Mouse (Mus musculus): Measurements from ENCODE around the gene Hsd17b11.
"Not testable (repeated sequence)": the region's sequence is repeated elsewhere in the genome, so short reads cannot be mapped to it uniquely, and the experiment has no call there.

Gene Hsd17b11

DNA sequence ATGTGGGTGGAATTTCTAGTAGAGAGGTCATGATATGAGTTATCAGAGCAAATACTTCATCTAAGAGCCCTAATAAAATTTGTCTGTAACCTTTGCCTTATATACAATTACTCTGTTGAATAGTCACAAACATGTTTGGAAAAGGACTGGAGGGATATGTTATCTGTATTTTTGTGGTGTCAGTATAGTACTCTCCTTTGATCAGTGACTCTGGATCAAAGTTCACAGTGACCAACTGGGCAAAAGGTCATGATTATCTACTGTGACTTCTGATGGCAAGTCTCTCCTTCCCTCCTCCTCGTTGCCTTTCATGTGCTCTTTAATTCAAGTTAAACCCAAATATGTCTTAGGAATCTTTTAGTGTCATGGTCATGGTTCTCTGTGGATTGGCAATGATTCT is 14.1 kb upstream of the Hsd17b11 start:
- DNase-seq (ENCODE audit: low read depth, low spot score) = no peak

DNA sequence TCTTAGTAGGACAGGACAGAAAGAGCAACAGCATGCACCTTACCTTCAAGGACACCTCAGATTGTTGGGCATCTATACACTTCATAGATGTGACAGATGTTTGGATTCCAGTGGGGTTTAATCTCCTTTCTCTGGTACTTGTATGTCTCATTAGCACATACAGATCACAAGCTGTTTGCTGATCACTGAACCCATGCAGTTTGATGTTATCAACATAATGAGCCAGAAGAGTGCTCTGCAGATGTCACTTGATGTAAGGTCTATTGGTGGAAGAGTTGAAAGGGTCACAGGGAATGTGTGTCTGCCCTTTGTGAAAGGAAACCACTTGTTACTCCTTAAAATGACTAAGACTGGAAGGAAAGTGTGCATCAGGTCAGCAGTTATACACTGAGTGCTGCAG is 13.3 kb upstream of the Hsd17b11 start:
- no peak for DNase-seq (ENCODE audit: low read depth, low spot score)

GRCm38 (mm10) chr5:104032434-104033097 is 10.8 kb upstream of the Hsd17b11 start:
- no peak for DNase-seq (ENCODE audit: low read depth, low spot score)

GRCm38 (mm10) chr5:104025245-104025854 is 3.6 kb upstream of the Hsd17b11 start:
- no peak for DNase-seq (ENCODE audit: low read depth, low spot score)

DNA sequence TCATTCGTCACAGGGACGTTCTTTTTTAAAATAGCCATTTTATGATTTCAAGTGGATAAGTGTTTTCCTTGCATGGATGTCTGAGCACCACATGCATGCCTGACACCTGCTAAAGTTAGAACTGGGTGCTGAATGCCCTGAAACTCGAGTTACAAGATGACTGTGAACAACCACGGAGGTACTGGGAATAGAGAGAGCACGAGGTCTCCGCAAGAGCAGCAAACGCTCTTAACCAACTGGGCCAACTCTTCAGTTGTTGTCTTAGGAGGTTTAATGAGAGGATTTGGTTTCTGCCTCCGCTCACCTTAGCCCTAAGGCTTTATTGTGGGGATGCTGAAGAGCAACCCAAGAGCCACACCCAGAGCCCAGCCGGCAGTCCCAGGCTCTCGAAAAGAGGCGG is 3.0 kb upstream of the Hsd17b11 start:
- no peak for DNase-seq (ENCODE audit: low read depth, low spot score)

DNA sequence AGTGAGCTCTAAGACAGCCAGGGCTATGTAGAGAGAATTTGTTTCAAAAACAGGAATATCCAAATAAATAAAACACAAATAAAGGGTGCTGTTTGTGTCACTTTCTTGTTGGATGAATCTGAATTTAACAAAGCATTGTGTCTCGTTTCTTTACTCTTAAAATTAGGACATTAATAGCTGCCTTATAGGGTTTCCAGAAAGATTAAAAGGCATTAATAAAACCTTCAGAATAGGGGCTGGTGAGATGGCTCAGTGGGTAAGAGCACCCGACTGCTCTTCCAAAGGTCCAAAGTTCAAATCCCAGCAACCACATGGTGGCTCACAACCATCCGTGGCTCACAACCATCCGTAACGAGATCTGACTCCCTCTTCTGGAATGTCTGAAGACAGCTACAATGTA is 2.5 kb upstream of the Hsd17b11 start:
- DNase-seq (ENCODE audit: low read depth, low spot score) = not testable (repeated sequence)

DNA sequence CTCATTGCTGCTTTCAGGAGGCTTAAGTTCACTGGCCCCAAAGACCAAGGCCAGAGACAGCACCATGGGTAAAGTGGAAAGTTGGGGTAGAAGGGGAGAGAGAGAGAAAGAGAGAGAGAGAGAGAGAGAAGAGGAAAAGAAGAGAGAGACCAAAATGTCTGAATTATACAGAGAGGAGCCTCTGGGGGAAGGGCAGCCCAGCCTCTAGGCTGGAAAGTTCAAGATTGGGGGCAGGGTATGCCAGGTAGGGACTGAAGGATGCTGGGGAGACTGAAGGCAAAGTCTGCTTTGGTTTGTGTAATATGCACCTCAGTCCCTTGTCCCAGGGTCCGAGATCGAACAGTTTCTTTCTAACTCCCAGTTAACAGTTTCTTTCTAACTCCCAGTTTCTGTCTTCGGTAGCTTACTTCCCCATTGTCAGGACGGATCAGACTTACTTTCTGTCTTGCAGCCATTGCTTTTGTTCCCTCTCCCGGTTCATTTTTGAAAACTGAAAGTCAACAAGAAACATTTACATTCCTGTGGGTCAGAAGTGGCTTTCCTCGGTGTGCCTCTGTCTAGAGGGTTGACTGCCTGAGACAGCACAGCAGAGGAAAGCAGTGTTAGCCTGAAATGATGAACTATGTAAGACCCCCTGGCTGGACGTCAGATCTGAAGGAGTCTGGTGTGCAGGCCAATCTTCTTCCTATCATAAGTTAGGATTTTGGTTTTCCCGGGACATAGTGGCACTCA is 1.7 kb upstream of the Hsd17b11 start:
- DNase-seq (ENCODE audit: low read depth, low spot score) = no peak

GRCm38 (mm10) chr5:104022558-104022957 is 839 bp upstream of the Hsd17b11 start:
- DNase-seq (ENCODE audit: low read depth, low spot score) = no peak

DNA sequence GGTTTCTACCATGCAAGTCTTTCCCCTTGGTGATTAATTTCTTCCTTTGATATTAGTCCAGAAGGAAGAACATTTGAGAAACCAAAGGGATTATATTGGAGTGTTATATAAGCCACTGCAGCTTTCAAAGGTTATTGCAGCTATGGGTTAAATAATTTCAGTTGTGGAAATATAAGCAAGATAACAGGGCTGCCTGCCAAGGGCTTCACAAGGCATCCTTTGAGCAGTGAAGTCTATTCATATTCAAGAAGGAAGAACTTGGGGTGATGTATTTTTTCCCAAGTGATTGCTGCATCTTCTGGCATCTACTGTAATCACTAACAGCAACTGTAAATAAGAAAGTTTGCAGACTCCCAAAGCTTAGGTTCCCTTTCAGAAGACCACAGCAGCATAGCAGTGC is 10.3 kb downstream of the Hsd17b11 start:
- no peak for DNase-seq (ENCODE audit: low read depth, low spot score)

DNA sequence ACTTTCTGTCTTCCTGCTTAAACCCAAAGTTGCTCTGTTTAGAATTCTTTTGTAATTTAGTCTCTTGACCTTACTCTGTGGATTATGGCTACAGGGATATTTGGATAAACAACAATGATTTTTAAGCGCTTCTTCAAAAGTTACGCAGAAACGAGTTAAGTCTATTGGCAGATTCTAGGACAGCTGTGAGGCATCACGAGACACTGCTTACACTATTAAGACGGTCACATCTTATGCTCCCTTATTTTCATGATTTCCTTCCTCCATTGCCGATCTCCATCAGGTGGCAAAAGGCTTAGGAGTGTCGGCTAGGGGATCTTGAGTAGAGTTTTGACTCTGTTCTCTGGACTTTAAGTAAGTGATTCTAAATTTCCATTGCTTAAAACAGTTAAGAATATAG is 11.5 kb downstream of the Hsd17b11 start:
- DNase-seq (ENCODE audit: low read depth, low spot score) = no peak

GRCm38 (mm10) chr5:104009421-104009820 is 12.3 kb downstream of the Hsd17b11 start:
- DNase-seq (ENCODE audit: low read depth, low spot score) = no peak

- DNase-seq (ENCODE audit: low read depth, low spot score) = no peak
Measured at GRCm38 (mm10) chr5:104007801-104008200, 13.9 kb downstream of the Hsd17b11 start.

- no peak for DNase-seq (ENCODE audit: low read depth, low spot score)
Measured at GRCm38 (mm10) chr5:104006811-104007210, 14.9 kb downstream of the Hsd17b11 start.

DNA sequence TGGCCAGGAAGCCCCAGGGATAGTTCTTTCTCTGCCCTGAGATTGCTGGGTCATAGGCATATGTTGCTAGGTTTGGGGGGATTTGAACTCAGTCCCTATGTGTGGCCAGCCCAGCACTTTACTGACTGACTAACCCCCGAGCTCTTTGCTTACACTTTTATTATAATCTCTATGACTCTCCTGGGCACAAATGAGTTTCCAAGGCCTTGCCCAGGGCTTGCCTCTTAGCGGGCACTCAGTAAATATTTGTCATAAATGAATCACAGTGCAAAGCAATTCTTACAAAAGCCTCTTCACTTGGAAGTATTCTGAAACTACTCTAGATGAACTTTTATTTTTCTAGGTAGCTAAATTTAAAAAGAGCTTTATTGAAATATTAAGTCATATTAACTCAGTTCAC is 17.8 kb downstream of the Hsd17b11 start:
- DNase-seq (ENCODE audit: low read depth, low spot score) = no peak

GRCm38 (mm10) chr5:104003256-104003931 is 18.3 kb downstream of the Hsd17b11 start:
- no peak for DNase-seq (ENCODE audit: low read depth, low spot score)

- DNase-seq (ENCODE audit: low read depth, low spot score) = no peak
Measured at GRCm38 (mm10) chr5:104002549-104003255, 19.0 kb downstream of the Hsd17b11 start.

GRCm38 (mm10) chr5:103999738-104000137 is 22.0 kb downstream of the Hsd17b11 start:
- DNase-seq (ENCODE audit: low read depth, low spot score) = peak; percentile 86

DNA sequence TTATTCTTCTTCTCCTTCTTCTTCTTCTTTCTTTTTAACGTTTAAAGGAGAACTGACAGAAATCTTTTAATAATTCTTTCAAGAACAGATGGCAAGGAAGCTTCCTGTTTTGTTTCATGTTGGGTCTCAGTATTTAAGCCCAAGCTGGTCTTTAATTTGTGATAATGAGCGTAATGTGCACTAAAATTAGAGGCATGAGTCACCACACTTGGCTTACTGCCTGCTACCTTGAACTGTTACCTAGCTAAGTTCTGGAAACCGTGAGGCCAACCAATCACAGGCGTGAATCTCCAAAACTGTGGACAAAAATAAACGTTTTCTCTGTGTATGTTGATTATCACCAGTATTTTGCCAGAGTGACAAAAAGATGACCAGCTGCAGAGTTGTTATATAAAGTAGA is 23.0 kb downstream of the Hsd17b11 start:
- DNase-seq (ENCODE audit: low read depth, low spot score) = no peak

GRCm38 (mm10) chr5:103995181-103995580 is 26.5 kb downstream of the Hsd17b11 start:
- DNase-seq (ENCODE audit: low read depth, low spot score) = peak; percentile 66

DNA sequence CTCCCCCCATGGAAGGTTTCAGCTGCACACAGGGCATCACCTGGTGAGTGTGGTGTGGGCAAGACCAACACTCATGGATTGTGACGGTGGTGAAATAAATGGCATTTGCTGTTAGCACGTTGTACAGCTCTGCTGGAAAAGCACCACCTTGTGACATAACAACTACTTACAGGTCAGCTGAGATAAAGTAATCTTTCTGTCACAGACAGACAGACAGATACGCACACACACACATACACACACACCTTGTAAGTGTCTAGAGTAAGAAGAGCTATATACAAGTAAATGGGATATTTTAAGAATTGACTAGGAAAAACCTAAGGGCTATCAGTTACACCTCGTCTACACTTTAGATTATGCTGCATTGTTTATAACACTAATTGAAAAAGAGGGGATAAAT is 27.1 kb downstream of the Hsd17b11 start:
- DNase-seq (ENCODE audit: low read depth, low spot score) = no peak

DNA sequence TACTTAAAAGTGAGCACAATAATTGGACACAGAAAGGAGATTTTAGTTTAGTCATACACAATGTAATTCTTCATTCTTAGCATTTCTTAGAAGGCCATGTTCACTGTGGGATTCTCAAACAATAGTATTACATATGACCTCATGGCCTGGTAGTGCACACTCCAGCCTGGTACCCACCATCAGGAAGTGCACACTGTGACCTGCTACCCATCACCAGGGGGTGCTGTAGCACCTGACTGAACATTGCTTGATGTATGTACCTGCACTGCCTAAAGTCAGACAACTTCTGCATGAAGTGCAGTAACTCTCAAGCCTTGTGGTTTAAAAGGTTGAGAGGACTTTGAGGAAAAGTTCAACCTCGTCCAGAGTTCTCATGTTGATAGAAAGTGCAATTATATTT is 28.1 kb downstream of the Hsd17b11 start:
- peak; percentile 37 for DNase-seq (ENCODE audit: low read depth, low spot score)

GRCm38 (mm10) chr5:103992831-103993230 is 28.9 kb downstream of the Hsd17b11 start:
- DNase-seq (ENCODE audit: low read depth, low spot score) = no peak
